Mouse (Mus musculus): ENCODE measurements around the gene Teddm2. TPM values are rescaled to one million over a fixed set of nuclear protein-coding genes. Genes with fewer than 3 reads are reported as not detected.

Gene Teddm2
- total RNA-seq (2021) = 1 to 10 TPM; 3.6 to 3.9 TPM

DNA sequence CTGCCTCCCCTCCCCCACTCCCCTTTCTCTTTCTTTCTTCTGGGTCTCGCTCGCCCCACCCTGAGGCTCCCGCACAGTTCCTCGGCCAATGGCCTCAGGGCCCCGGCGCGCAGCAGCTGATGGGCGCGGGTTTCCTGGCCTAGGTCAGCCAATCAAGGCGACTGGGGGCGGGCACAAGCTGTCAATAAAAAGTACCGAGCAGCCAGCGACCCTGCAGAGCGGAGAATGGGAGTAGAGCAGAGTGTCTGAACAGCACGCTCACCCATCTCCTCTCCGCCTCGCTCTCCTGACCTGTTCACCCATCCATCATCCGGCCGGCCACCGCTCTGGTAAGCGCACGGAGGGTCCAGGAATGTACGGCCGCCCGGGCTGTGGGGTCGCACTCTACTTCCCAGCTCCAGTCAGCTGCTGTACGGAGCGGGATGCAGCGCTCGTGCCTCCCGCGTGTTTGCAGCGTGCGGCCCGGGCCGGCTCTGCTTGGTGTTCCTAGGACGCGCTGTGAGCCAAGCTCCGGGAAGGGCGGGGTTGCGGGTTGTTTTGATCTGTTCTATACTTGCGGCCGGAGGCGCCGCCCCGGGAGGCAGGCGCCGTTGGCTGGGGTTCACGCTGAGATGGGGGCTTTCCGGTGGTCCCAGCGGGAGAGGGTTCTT is at the start of gene Teddm2, which contains the start of gene Glul:
TSS of gene Teddm2 (minus strand) at position 498 of the 650 bp plus-strand sequence.
TSS of gene Glul (plus strand) at position 214 of the 650 bp plus-strand sequence.
- peak; percentile 91 to 94 for DNase-seq (ENCODE audit: low spot score in 2 of 2)
- intact Hi-C loops (cut with DNase I) = loop anchor here (1.0 to 5.0 kb wide), 2 partner anchors 132 to 827 kb away; no protein-coding TSS in a partner anchor

DNA sequence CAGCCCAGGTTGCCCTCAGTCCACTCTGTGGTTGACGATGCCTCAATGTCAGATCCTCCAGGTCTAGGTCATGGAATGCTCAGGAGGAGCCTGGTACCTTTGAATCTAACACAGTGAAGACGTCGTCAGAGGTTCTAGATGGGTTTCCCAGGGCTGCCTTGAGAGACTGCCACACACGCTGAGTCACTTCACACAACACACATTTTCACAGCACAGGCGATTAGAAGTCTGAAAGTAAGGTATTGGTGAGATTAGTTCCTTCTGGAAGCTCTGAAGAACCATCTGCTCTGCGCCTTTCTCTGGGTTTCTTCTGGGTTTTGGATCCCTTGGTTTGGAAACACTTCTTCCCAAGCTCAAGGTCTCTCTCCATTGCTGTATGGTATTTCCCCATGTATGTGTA is 47.8 kb upstream of the Teddm2 start:
- peak in 1 of 2 experiments; percentile 27 for DNase-seq (ENCODE audit: low spot score in 2 of 2)
- intact Hi-C loops (cut with DNase I) = no loop called here

GRCm38 (mm10) chr1:153946971-153947370 is 46.9 kb upstream of the Teddm2 start:
- intact Hi-C loops (cut with DNase I) = no loop called here
- DNase-seq (ENCODE audit: low spot score in 2 of 2) = no peak

DNA sequence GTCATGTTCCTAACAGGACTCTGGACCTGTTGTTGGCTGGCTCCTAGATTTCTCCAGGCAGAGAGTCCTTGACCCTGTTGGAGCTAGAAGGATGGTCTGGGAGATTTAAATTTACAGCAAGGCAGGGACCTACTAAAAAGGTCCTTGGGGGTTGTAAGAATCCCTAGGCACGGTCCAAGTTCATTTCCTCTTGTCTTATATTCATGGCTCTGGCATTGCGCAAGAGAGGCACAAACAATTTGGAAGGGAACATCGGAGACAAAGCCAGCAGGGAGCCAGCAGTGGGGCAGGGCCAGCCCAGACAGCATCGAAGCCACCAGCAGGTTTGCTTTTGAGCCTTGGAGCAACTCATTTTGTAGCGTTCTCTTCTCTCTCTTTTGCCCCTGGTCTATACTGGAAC is 45.2 kb upstream of the Teddm2 start:
- intact Hi-C loops (cut with DNase I) = no loop called here
- DNase-seq (ENCODE audit: low spot score in 2 of 2) = no peak

DNA sequence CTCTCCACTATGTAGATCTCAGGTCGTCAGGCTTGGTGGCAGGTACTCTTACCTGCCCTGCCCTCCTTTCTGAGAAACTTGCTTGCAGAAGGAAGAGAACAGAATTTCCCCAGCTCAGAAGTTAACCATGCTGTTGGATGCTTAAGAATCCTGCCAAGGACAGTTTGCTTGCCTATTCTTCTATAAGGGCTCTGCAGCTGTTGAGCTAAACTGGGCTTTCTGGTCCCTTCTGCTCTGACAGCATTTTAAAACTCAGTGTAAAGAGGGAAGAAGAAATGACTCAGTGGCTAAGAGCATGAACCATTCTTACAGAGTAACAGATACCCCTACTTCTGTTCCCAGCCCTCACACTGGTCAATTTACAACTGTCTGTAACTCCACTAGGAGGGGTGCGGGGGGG is 41.0 kb upstream of the Teddm2 start:
- intact Hi-C loops (cut with DNase I) = no loop called here

GRCm38 (mm10) chr1:153937025-153937424 is 37.0 kb upstream of the Teddm2 start:
- DNase-seq (ENCODE audit: low spot score in 2 of 2) = no peak
- intact Hi-C loops (cut with DNase I) = no loop called here

More for the DNA sequence above, 41.0 kb upstream of the Teddm2 start:
- DNase-seq (ENCODE audit: low spot score in 2 of 2) = peak; percentile 19 to 28

DNA sequence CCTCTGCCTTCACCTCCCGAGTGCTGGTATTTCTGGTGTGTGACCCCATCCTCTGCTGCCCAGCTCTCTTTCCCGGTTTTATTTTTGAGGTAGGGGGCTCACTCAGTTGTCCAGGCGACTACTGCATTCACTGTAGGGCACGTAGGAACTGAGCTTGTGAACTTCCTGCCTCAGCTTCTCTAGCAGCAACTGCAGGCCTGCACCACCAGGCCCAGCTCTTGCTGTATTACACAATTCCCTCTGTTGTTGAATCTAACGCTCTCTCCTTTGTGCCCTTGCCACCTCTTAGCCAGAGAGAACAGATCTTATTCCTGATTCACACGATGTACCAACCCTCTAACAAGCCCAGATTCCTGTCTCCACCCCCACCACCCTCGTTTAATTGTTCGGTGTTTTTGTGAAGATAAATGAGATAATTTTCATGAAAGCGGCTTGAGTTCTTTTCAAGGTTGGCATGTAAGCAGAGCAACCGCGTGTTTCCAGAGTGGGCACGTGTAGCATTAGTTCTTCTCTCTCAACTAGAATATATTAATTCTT is 35.9 kb upstream of the Teddm2 start:
- intact Hi-C loops (cut with DNase I) = no loop called here
- DNase-seq (ENCODE audit: low spot score in 2 of 2) = no peak

DNA sequence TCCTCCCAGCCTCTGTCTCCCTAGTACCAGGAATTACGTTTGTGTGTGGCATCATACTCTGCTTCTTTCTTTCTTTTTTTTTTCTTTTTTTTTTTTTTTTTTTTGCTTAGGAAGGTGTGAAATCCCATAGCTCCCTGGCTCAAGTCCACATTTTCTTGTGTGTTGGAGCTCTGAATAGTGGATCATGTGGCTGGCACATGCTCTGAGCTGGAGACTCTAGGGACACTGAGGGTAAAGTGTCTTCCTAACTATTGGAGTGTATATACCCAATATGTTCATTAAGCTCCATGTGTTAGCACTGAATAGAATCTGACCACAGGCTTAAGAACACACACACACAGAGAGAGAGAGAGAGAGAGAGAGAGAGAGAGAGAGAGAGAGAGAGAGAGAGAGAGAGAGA is 33.7 kb upstream of the Teddm2 start:
- no peak for DNase-seq (ENCODE audit: low spot score in 2 of 2)
- intact Hi-C loops (cut with DNase I) = no loop called here

GRCm38 (mm10) chr1:153930431-153930830 is 30.4 kb upstream of the Teddm2 start:
- intact Hi-C loops (cut with DNase I) = no loop called here
- no peak for DNase-seq (ENCODE audit: low spot score in 2 of 2)

GRCm38 (mm10) chr1:153924395-153925385 is 24.7 kb upstream of the Teddm2 start:
- DNase-seq (ENCODE audit: low spot score in 2 of 2) = no peak
- intact Hi-C loops (cut with DNase I) = no loop called here

DNA sequence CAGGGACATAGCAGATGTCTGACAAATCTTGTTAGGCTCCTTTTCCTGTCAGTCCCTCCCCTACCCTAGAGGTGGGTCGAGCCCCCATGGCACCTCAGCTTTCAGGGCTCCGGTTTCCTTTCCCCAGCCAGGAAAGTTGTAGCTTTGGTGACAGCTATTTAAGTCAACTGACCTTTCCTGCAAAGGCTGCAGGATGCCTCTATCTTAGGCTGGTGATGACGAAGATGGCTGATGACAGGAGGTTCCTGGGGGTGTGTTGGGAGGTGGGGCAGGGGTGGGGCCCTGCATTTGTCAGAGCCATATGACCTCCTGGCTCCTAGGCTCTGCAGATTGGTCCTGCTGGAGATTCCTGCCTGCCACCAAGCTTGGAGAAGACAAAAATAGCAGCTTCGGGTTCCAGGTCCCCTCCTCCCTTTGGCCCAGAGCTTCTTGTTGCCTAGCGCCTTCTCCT is 22.6 kb upstream of the Teddm2 start:
- DNase-seq (ENCODE audit: low spot score in 2 of 2) = no peak
- intact Hi-C loops (cut with DNase I) = no loop called here

DNA sequence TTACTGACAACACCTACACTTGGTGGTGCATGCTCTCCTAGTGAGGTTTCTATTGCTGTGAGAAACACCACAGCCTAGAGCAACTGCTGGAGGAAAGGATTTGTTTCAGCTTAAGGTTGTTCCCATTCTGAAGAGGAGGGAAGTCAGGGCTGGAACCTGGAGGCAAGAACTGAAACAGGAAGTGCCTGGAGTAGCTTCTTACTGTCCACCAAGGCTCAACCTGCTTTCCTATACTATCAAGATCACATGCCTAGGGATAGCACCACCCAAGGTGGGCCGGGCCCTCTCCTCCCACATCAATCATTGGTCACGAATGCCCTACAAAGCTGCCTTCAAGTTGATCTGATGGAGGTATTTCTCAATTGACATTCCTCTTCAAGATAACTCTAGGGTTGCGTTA is 21.6 kb upstream of the Teddm2 start:
- intact Hi-C loops (cut with DNase I) = no loop called here
- DNase-seq (ENCODE audit: low spot score in 2 of 2) = no peak

GRCm38 (mm10) chr1:153918521-153919206 is 18.6 kb upstream of the Teddm2 start:
- intact Hi-C loops (cut with DNase I) = no loop called here
- no peak for DNase-seq (ENCODE audit: low spot score in 2 of 2)

- no peak for DNase-seq (ENCODE audit: low spot score in 2 of 2)
- intact Hi-C loops (cut with DNase I) = no loop called here
Measured at GRCm38 (mm10) chr1:153913869-153914268, 13.8 kb upstream of the Teddm2 start.

GRCm38 (mm10) chr1:153911276-153911795 is 11.3 kb upstream of the Teddm2 start:
- no peak for DNase-seq (ENCODE audit: low spot score in 2 of 2)
- intact Hi-C loops (cut with DNase I) = no loop called here

GRCm38 (mm10) chr1:153910423-153910822 is 10.4 kb upstream of the Teddm2 start:
- no peak for DNase-seq (ENCODE audit: low spot score in 2 of 2)
- intact Hi-C loops (cut with DNase I) = no loop called here

GRCm38 (mm10) chr1:153909963-153910291 is 9.9 kb upstream of the Teddm2 start:
- intact Hi-C loops (cut with DNase I) = no loop called here
- no peak for DNase-seq (ENCODE audit: low spot score in 2 of 2)

GRCm38 (mm10) chr1:153909213-153909962 is 9.4 kb upstream of the Teddm2 start:
- no peak for DNase-seq (ENCODE audit: low spot score in 2 of 2)
- intact Hi-C loops (cut with DNase I) = no loop called here

GRCm38 (mm10) chr1:153908741-153909140 is 8.7 kb upstream of the Teddm2 start:
- intact Hi-C loops (cut with DNase I) = no loop called here
- DNase-seq (ENCODE audit: low spot score in 2 of 2) = no peak

All from left cerebral cortex, postnatal 36 days (tissue).